Mouse (Mus musculus): ENCODE measurements around the gene U2af1. TPM values are rescaled to one million over a fixed set of nuclear protein-coding genes. Genes with fewer than 3 reads are reported as not detected.

The U2af1 gene
- total and polyA plus RNA-seq, 3 experiments = 211 to 928 (median 498) TPM

GRCm38 (mm10) chr17:31693330-31694022 lies 34.8 kb upstream of the U2af1 start:
- DNase-seq (ENCODE audit: low read depth, low spot score) = peak; percentile 71
- Histone ChIP-seq H3K9me3 (replicated peaks; ENCODE audit: insufficient read depth, low read length) (no peaks in the 10 kb centered on the region), H3K27me3 (ENCODE audit: control insufficient read depth in 1 of 2, insufficient read depth in 2 of 2, low read length in 2 of 2) (peaks cover 0 to 1% of the 10 kb centered on the region in 2 experiments; a peak in 1 of 4 replicates), H3K36me3 (ENCODE audit: control insufficient read depth in 1 of 2, insufficient read depth in 2 of 2, low read length in 2 of 2) (no peaks in the 10 kb centered on the region), H3K79me2 (ENCODE audit: control insufficient read depth, insufficient read depth, low read length, poor library complexity) (no peaks in the 10 kb centered on the region), H3K4me3 (ENCODE audit: control insufficient read depth in 1 of 2, insufficient read depth in 1 of 2, low read depth in 2 of 2, low read length in 2 of 2) (no peak overlapping the region), H3K4me1 (ENCODE audit: control insufficient read depth in 1 of 2, insufficient read depth in 2 of 2, low read length in 2 of 2) (no peaks in the 10 kb centered on the region), H3K27ac (ENCODE audit: control insufficient read depth, low read depth, low read length) (no peak overlapping the region), H3K9ac (ENCODE audit: control insufficient read depth, low read depth, low read length, poor library complexity, severe bottlenecking) (no peak overlapping the region)
- TF ChIP-seq CTCF (IDR thresholded peaks at IDR 0.05 in 2 of 3, conservative IDR thresholded peaks at IDR 0.05 in 1 of 3; ENCODE audit: control insufficient read depth in 1 of 3, insufficient read depth in 1 of 3, low read depth in 2 of 3, low read length in 3 of 3, poor library complexity in 1 of 3, severe bottlenecking in 1 of 3) = peak; percentile 80 to 90 (median 80)
- TF ChIP-seq POLR2A (IDR thresholded peaks at IDR 0.05; ENCODE audit: control insufficient read depth in 1 of 2, insufficient read depth in 1 of 2, low read depth in 1 of 2, low read length in 2 of 2, poor library complexity in 1 of 2) = no peak
- peak; percentile 72 for TF ChIP-seq SMC3 (IDR thresholded peaks at IDR 0.05; ENCODE audit: low read depth, low read length)
- TF ChIP-seq KAT2A (conservative IDR thresholded peaks at IDR 0.05; ENCODE audit: low read depth, low read length) = no peak
- TF ChIP-seq GATA1 (IDR thresholded peaks at IDR 0.05; ENCODE audit: low read depth, low read length) = no peak
- peak; percentile 61 for TF ChIP-seq ZC3H11A (IDR thresholded peaks at IDR 0.05; ENCODE audit: low read depth, low read length)
- peak; percentile 69 for TF ChIP-seq ETS1 (IDR thresholded peaks at IDR 0.05; ENCODE audit: low read depth, low read length)
- TF ChIP-seq RAD21 (IDR thresholded peaks at IDR 0.05; ENCODE audit: low read depth, low read length) = peak; percentile 65
- TF ChIP-seq USF1 (IDR thresholded peaks at IDR 0.05; ENCODE audit: low read depth, low read length) = no peak

DNA sequence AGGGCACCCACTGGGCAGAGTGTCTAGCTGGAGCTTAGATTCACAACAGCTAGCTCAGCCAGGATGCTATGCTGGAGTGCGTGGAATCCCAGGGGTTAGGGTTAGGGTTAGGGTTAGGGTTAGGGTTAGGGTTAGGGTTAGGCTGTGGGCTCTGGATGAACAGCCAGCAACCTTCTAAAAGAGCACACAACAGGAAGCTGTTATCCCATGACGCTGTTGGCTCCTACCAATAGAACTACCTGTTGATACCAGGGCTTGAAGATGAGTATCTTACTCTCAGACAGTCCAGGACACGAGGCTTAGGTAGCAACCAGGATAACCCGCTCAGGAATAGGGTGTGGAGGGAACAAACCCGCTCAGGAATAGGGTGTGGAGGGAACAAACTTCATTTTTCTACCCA lies 34.2 kb upstream of the U2af1 start:
- no peaks in the 10 kb centered on the region for H3K36me3 ChIP-seq (ENCODE audit: control insufficient read depth in 1 of 2, insufficient read depth in 2 of 2, low read length in 2 of 2)
- no peak overlapping the region for H3K9ac ChIP-seq (ENCODE audit: control insufficient read depth, low read depth, low read length, poor library complexity, severe bottlenecking)
- TF ChIP-seq ETS1 (IDR thresholded peaks at IDR 0.05; ENCODE audit: low read depth, low read length) (no peak), CHD1 (IDR thresholded peaks at IDR 0.05; ENCODE audit: low read depth, low read length) (no peak), BHLHE40 (IDR thresholded peaks at IDR 0.05; ENCODE audit: borderline replicate concordance, low read depth, low read length) (no peak), ZMIZ1 (IDR thresholded peaks at IDR 0.05; ENCODE audit: low read depth, low read length) (no peak), E2F4 (IDR thresholded peaks at IDR 0.05; ENCODE audit: borderline replicate concordance, low read depth, low read length) (no peak), GATA1 (IDR thresholded peaks at IDR 0.05; ENCODE audit: low read depth, low read length) (no peak), POLR2AphosphoS2 (IDR thresholded peaks at IDR 0.05; ENCODE audit: low read length) (no peak), POLR2A (IDR thresholded peaks at IDR 0.05; ENCODE audit: control insufficient read depth in 1 of 2, insufficient read depth in 1 of 2, low read depth in 1 of 2, low read length in 2 of 2, poor library complexity in 1 of 2) (no peak), HCFC1 (IDR thresholded peaks at IDR 0.05; ENCODE audit: low read depth, low read length) (no peak), SMC3 (IDR thresholded peaks at IDR 0.05; ENCODE audit: low read depth, low read length) (no peak), USF1 (IDR thresholded peaks at IDR 0.05; ENCODE audit: low read depth, low read length) (no peak), SIN3A (IDR thresholded peaks at IDR 0.05; ENCODE audit: low read length) (no peak), ELF1 (IDR thresholded peaks at IDR 0.05; ENCODE audit: low read depth, low read length) (no peak), ZKSCAN1 (IDR thresholded peaks at IDR 0.05; ENCODE audit: low read depth, low read length) (no peak), CHD2 (IDR thresholded peaks at IDR 0.05; ENCODE audit: low read length) (no peak), CTCF (IDR thresholded peaks at IDR 0.05 in 2 of 3, conservative IDR thresholded peaks at IDR 0.05 in 1 of 3; ENCODE audit: control insufficient read depth in 1 of 3, insufficient read depth in 1 of 3, low read depth in 2 of 3, low read length in 3 of 3, poor library complexity in 1 of 3, severe bottlenecking in 1 of 3) (no peak), RAD21 (IDR thresholded peaks at IDR 0.05; ENCODE audit: low read depth, low read length) (no peak)
- no peak overlapping the region for H3K4me3 ChIP-seq (ENCODE audit: control insufficient read depth in 1 of 2, insufficient read depth in 1 of 2, low read depth in 2 of 2, low read length in 2 of 2)
- DNase-seq (ENCODE audit: low read depth, low spot score) = peak; percentile 20
- no peak overlapping the region for H3K27ac ChIP-seq (ENCODE audit: control insufficient read depth, low read depth, low read length)
- peaks cover 0 to 1% of the 10 kb centered on the region in 2 experiments; a peak in 1 of 4 replicates for H3K27me3 ChIP-seq (ENCODE audit: control insufficient read depth in 1 of 2, insufficient read depth in 2 of 2, low read length in 2 of 2)
- no peaks in the 10 kb centered on the region for H3K9me3 ChIP-seq (replicated peaks; ENCODE audit: insufficient read depth, low read length)
- H3K4me1 ChIP-seq (ENCODE audit: control insufficient read depth in 1 of 2, insufficient read depth in 2 of 2, low read length in 2 of 2) = no peaks in the 10 kb centered on the region
- no peaks in the 10 kb centered on the region for H3K79me2 ChIP-seq (ENCODE audit: control insufficient read depth, insufficient read depth, low read length, poor library complexity)

All from MEL (cell line).